Mouse (Mus musculus): Measurements from ENCODE around the gene Lrrc42. TPM values are rescaled to one million over a fixed set of nuclear protein-coding genes. Genes with fewer than 3 reads are reported as not detected.

The Lrrc42 gene
- polyA plus RNA-seq, 1 experiment from 2014 or later: 27.7 TPM

- Histone ChIP-seq H3K27ac (ENCODE audit: low read depth, low read length) (peak overlapping the region; percentile 57), H3K4me3 (ENCODE audit: low read depth, low read length) (no peak overlapping the region), H3K9me3 (ENCODE audit: control insufficient read depth) (no peaks in the 10 kb centered on the region), H3K27me3 (replicated peaks; ENCODE audit: control insufficient read depth, insufficient read depth, low read length) (no peaks in the 10 kb centered on the region), H3K9ac (ENCODE audit: low read depth, low read length) (no peak overlapping the region), H3K36me3 (ENCODE audit: control insufficient read depth, insufficient read depth) (no peaks in the 10 kb centered on the region), H3K4me1 (replicated peaks; ENCODE audit: control insufficient read depth, insufficient read depth, low read length) (no peaks in the 10 kb centered on the region), H3K4me2 (replicated peaks; ENCODE audit: low read depth) (no peak overlapping the region)
- 50% methylated on average over 8 of the region's 8 CpGs for WGBS
- ATAC-seq: peak; percentile 65
- TF ChIP-seq CTCF (IDR thresholded peaks at IDR 0.05; ENCODE audit: low read depth): no peak
Observed at GRCm38 (mm10) chr4:107298071-107298606, 44.8 kb upstream of the Lrrc42 start.

DNA sequence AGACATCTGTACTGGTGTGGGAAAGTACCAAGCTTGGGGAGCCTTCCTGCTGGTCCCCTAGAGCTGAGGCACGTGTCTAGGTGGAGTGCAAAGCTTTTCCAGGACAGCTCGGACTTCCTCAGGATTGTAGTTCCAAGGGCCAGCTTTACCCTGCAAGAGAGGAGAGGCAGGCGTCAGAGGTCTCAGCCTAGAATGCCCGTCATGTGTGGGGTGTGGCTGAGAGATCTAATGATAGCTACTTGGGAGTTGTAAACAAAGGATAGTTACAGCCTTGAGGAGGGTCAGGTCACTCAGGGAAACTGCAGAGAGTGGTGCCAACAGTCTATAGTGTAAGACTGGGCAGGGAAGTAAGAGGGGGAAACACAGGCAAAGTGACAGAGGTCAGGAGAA lies 38.9 kb upstream of the Lrrc42 start:
- ATAC-seq: peak; percentile 79
- no peak overlapping the region; the same call in 1 of the 2 replicates for H3K27ac ChIP-seq (ENCODE audit: low read depth, low read length)

DNA sequence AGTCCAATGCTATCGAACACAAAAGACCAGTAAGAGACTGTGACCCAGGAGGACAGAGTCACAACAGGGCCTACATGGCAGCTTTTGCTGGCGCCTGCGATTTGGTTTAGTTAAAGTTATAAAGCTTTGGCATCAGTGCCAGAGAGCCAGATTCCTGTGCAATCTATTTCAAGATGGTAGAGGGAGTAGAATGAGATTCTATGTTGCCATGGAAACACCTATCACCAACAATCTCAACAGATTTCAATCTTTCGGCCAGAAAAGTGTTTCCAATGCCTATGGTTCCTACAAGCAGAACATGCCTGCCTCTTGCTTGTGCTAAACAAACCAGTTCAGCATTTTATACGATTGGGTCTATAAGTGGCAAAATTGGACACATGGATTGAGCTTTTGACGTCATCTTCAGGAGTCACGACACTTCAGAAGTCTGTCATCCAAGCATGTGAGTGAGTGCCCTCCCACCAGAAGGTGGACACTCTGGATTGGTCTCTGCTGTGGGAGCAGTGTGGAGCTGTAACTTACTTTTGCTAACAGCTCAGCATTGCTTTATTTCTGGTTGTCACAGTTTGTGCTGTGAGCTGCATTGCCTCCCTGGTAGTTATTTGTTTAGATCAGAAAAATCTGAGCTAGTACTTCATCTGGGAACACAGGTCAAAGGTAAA lies 38.4 kb upstream of the Lrrc42 start:
- peak; percentile 12; the same call in 1 of the 2 replicates for ATAC-seq
- no peak for TF ChIP-seq CTCF (IDR thresholded peaks at IDR 0.05; ENCODE audit: low read depth)
- Histone ChIP-seq H3K27ac (ENCODE audit: low read depth, low read length) (no peak overlapping the region), H3K4me3 (ENCODE audit: low read depth, low read length) (no peak overlapping the region), H3K4me2 (replicated peaks; ENCODE audit: low read depth) (no peak overlapping the region), H3K9me3 (ENCODE audit: control insufficient read depth) (no peaks in the 10 kb centered on the region), H3K4me1 (replicated peaks; ENCODE audit: control insufficient read depth, insufficient read depth, low read length) (no peaks in the 10 kb centered on the region), H3K36me3 (ENCODE audit: control insufficient read depth, insufficient read depth) (no peaks in the 10 kb centered on the region), H3K9ac (ENCODE audit: low read depth, low read length) (no peak overlapping the region), H3K27me3 (replicated peaks; ENCODE audit: control insufficient read depth, insufficient read depth, low read length) (no peaks in the 10 kb centered on the region)
- 82% methylated on average over 7 of the region's 7 CpGs for WGBS

More for the DNA sequence above, 38.9 kb upstream of the Lrrc42 start:
- Histone ChIP-seq H3K9me3 (ENCODE audit: control insufficient read depth) (no peaks in the 10 kb centered on the region), H3K4me2 (replicated peaks; ENCODE audit: low read depth) (no peak overlapping the region), H3K27me3 (replicated peaks; ENCODE audit: control insufficient read depth, insufficient read depth, low read length) (no peaks in the 10 kb centered on the region), H3K4me3 (ENCODE audit: low read depth, low read length) (no peak overlapping the region), H3K36me3 (ENCODE audit: control insufficient read depth, insufficient read depth) (no peaks in the 10 kb centered on the region), H3K9ac (ENCODE audit: low read depth, low read length) (no peak overlapping the region), H3K4me1 (replicated peaks; ENCODE audit: control insufficient read depth, insufficient read depth, low read length) (no peaks in the 10 kb centered on the region)
- 12% methylated on average over 4 of the region's 4 CpGs for WGBS
- TF ChIP-seq CTCF (IDR thresholded peaks at IDR 0.05; ENCODE audit: low read depth): no peak

- H3K4me3 ChIP-seq (ENCODE audit: low read depth, low read length): no peak overlapping the region
- H3K4me2 ChIP-seq (replicated peaks; ENCODE audit: low read depth): no peak overlapping the region
- 72% methylated on average over 2 of the region's 2 CpGs for WGBS
- no peak overlapping the region for H3K27ac ChIP-seq (ENCODE audit: low read depth, low read length)
- TF ChIP-seq CTCF (IDR thresholded peaks at IDR 0.05; ENCODE audit: low read depth): no peak
- no peak overlapping the region for H3K9ac ChIP-seq (ENCODE audit: low read depth, low read length)
- no peak for ATAC-seq
- H3K27me3 ChIP-seq (replicated peaks; ENCODE audit: control insufficient read depth, insufficient read depth, low read length): no peaks in the 10 kb centered on the region
- H3K36me3 ChIP-seq (ENCODE audit: control insufficient read depth, insufficient read depth): no peaks in the 10 kb centered on the region
- no peaks in the 10 kb centered on the region for H3K4me1 ChIP-seq (replicated peaks; ENCODE audit: control insufficient read depth, insufficient read depth, low read length)
- H3K9me3 ChIP-seq (ENCODE audit: control insufficient read depth): no peaks in the 10 kb centered on the region
Observed at GRCm38 (mm10) chr4:107287517-107287916, 34.2 kb upstream of the Lrrc42 start.

- 94% methylated on average over 8 of the region's 8 CpGs for WGBS
- no peak overlapping the region for H3K4me3 ChIP-seq (ENCODE audit: low read depth, low read length)
- no peak overlapping the region for H3K9ac ChIP-seq (ENCODE audit: low read depth, low read length)
- ATAC-seq: no peak
- no peak overlapping the region for H3K27ac ChIP-seq (ENCODE audit: low read depth, low read length)
- TF ChIP-seq CTCF (IDR thresholded peaks at IDR 0.05; ENCODE audit: low read depth): no peak
- no peaks in the 10 kb centered on the region for H3K4me1 ChIP-seq (replicated peaks; ENCODE audit: control insufficient read depth, insufficient read depth, low read length)
- no peak overlapping the region for H3K4me2 ChIP-seq (replicated peaks; ENCODE audit: low read depth)
- H3K27me3 ChIP-seq (replicated peaks; ENCODE audit: control insufficient read depth, insufficient read depth, low read length): no peaks in the 10 kb centered on the region
- no peaks in the 10 kb centered on the region for H3K9me3 ChIP-seq (ENCODE audit: control insufficient read depth)
- no peaks in the 10 kb centered on the region for H3K36me3 ChIP-seq (ENCODE audit: control insufficient read depth, insufficient read depth)
Observed at GRCm38 (mm10) chr4:107286386-107286785, 33.1 kb upstream of the Lrrc42 start.

DNA sequence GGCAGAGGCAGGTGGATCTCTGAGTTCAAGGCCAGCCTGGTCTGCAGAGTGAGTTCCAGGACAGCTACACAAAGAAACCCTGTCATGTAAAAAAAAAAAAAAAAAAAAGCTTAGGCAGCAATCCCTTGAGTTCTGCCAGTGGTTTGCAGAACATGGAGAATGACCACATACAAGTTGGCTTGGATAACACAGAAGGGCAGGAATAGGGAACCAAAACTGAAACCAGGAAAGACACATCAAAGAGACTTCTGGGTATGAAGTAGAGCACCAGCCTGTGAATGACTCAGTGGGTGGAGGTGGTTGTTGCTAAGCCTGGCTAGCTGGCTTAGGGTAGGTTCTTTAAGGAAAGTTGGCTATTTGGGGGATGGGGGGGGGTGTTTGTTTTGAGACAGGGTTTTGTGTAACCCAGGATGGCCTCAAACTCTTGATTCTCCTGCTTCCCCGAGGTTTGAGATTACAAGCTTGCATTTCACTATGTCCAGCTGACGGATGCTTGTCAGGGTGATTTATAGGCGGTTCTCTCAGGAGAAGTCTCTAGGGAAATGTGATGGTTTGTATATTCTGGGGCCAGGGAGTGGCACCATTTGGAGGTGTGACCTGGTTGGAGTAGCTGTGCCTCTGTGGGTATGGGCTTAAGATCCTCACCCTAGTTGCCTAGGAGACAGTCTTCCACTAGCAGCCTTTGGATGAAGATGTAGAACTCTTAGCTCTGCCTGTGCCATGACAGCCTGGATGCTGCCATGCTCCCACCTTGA lies 32.3 kb upstream of the Lrrc42 start:
- Histone ChIP-seq H3K4me3 (ENCODE audit: low read depth, low read length) (no peak overlapping the region), H3K4me1 (replicated peaks; ENCODE audit: control insufficient read depth, insufficient read depth, low read length) (no peaks in the 10 kb centered on the region), H3K27ac (ENCODE audit: low read depth, low read length) (no peak overlapping the region), H3K9me3 (ENCODE audit: control insufficient read depth) (no peaks in the 10 kb centered on the region), H3K9ac (ENCODE audit: low read depth, low read length) (no peak overlapping the region), H3K4me2 (replicated peaks; ENCODE audit: low read depth) (no peak overlapping the region), H3K36me3 (ENCODE audit: control insufficient read depth, insufficient read depth) (no peaks in the 10 kb centered on the region), H3K27me3 (replicated peaks; ENCODE audit: control insufficient read depth, insufficient read depth, low read length) (no peaks in the 10 kb centered on the region)
- WGBS: 59% methylated on average over 3 of the region's 3 CpGs
- TF ChIP-seq CTCF (IDR thresholded peaks at IDR 0.05; ENCODE audit: low read depth): no peak
- peak; percentile 49 for ATAC-seq

All from intestine, postnatal 0 days (tissue).